Mouse (Mus musculus): Measurements from ENCODE around the gene Hfe. TPM values are rescaled to one million over a fixed set of nuclear protein-coding genes. Genes with fewer than 3 reads are reported as not detected.
"Not testable (repeated sequence)": the region's sequence is repeated elsewhere in the genome, so short reads cannot be mapped to it uniquely, and the experiment has no call there.

Gene Hfe
- total RNA-seq, 1 experiment from 2014 or later = 3.1 TPM

- ATAC-seq (replicated peaks in 1 of 2; ENCODE audit: insufficient read depth in 1 of 2, low FRiP score in 2 of 2, low TSS enrichment in 1 of 2, low read depth in 1 of 2, poor library complexity in 2 of 2, severe bottlenecking in 2 of 2) = peak; percentile 91 to 92
These were observed 12.4 kb downstream of the Hfe start, which contains the start of gene Hist1h4c for GRCm38 (mm10) chr13:23698300-23698693. Gene Hist1h4c, minus strand, starts transcription at chr13:23698454.

DNA sequence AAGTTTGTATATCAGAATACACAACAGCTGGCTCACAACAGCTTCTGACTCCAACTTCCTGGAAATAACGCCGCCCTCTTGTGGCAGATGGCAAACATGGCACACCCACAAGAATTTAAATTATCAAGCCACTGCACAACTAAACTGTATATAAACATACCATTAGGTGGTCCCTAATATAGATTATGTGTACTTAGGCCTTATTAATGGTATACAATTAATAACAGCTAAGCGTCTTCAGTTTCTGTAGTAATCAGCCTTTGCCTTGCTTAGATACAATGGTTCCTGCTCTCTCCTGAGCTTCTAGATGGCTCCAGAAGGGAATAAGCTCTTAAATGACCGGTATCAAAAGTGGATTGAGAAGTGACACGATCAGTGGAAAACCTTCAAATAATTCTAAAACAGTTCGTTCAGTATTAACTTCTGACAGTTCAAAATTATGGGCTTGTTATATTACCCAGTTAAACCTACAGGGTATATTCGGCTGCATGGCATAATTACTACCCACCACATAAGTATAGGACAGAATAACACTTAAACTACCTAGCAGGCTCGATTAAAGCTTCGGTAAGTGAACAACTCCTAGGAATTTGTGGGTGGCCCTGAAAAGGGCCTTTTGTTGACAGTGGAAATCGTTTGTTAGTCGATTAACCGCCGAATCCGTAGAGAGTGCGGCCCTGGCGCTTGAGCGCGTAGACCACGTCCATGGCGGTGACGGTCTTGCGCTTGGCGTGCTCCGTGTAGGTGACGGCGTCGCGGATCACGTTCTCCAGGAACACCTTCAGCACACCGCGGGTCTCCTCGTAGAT lies 13.0 kb downstream of the Hfe start:
- peak; percentile 34 to 40; a peak in 2 of 4 replicates for ATAC-seq (replicated peaks in 1 of 2; ENCODE audit: insufficient read depth in 1 of 2, low FRiP score in 2 of 2, low TSS enrichment in 1 of 2, low read depth in 1 of 2, poor library complexity in 2 of 2, severe bottlenecking in 2 of 2)

- no peak for ATAC-seq (replicated peaks in 1 of 2; ENCODE audit: insufficient read depth in 1 of 2, low FRiP score in 2 of 2, low TSS enrichment in 1 of 2, low read depth in 1 of 2, poor library complexity in 2 of 2, severe bottlenecking in 2 of 2)
These were observed 14.6 kb downstream of the Hfe start for GRCm38 (mm10) chr13:23696061-23696474.

- ATAC-seq (replicated peaks in 1 of 2; ENCODE audit: insufficient read depth in 1 of 2, low FRiP score in 2 of 2, low TSS enrichment in 1 of 2, low read depth in 1 of 2, poor library complexity in 2 of 2, severe bottlenecking in 2 of 2) = no peak
These were observed 15.1 kb downstream of the Hfe start, which contains the start of gene Hist1h1t for GRCm38 (mm10) chr13:23695514-23695913. Gene Hist1h1t, plus strand, starts transcription at chr13:23695814.

DNA sequence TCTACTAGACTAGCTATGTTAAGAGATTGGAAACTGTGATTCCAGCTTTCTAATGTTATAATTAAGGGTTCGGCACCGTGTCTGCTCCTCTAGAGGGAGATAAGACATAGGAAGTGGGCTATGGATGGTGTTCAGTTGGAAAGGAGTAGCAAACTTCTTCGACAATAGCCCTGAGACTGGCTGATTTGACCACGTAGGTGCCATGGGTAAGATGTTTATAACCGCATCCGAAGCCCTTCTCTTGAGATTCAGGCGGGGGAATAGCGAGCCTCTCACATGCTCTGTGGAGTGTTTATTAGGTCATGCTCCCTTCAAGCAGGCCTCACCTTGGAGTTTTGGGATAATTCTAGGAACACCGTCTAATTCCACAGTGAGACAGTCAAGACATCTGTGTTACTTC lies 15.7 kb downstream of the Hfe start:
- ATAC-seq (replicated peaks in 1 of 2; ENCODE audit: insufficient read depth in 1 of 2, low FRiP score in 2 of 2, low TSS enrichment in 1 of 2, low read depth in 1 of 2, poor library complexity in 2 of 2, severe bottlenecking in 2 of 2) = no peak

DNA sequence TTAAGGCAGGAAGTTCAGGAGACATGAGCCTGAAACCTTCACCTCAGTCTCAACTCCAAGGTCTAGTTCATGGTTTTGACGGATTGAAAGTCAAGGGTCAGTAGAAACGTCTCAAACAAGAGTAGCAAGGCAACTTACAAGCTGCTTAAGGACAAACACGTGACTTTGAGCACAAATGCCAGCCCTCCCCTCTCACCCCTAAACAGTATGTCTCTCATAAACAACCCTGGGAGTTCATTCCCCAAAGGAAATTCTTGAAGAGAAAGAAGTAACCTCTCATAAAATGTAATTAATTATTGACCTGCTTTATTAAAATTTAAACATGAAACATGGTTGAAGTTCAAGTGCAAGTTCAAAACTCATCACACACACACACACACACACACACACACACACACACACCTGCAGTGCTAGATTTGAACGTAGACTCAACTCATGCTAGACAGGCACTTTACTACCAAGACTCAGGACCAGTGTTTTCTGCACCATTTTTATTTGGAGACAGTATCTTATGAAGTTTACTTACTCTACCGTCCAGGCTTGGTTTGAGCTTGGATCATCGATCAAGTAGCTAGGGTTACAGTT lies 16.7 kb downstream of the Hfe start:
- ATAC-seq (replicated peaks in 1 of 2; ENCODE audit: insufficient read depth in 1 of 2, low FRiP score in 2 of 2, low TSS enrichment in 1 of 2, low read depth in 1 of 2, poor library complexity in 2 of 2, severe bottlenecking in 2 of 2) = no peak

GRCm38 (mm10) chr13:23689459-23689858 lies 21.2 kb downstream of the Hfe start:
- no peak for ATAC-seq (replicated peaks in 1 of 2; ENCODE audit: insufficient read depth in 1 of 2, low FRiP score in 2 of 2, low TSS enrichment in 1 of 2, low read depth in 1 of 2, poor library complexity in 2 of 2, severe bottlenecking in 2 of 2)

DNA sequence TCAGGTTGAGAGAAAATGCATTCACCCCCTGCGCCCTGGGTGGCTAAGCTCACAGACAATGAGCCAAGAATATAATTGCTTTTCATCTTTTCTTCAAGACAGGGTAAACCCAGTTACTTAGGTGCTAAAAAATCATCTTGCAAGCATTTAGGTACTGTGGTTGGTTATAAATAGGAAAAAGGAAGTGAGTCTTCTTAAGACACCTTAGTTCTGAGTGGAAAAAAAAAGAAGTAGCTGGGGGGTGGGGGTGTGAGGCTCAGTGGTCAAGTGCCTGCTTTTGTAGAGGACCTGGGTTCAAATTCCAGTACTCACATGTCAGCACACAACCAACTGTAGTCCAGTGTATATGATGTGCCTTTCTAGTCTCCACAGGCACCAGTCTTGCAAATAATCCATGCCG lies 21.7 kb downstream of the Hfe start:
- ATAC-seq (replicated peaks in 1 of 2; ENCODE audit: insufficient read depth in 1 of 2, low FRiP score in 2 of 2, low TSS enrichment in 1 of 2, low read depth in 1 of 2, poor library complexity in 2 of 2, severe bottlenecking in 2 of 2) = no peak

DNA sequence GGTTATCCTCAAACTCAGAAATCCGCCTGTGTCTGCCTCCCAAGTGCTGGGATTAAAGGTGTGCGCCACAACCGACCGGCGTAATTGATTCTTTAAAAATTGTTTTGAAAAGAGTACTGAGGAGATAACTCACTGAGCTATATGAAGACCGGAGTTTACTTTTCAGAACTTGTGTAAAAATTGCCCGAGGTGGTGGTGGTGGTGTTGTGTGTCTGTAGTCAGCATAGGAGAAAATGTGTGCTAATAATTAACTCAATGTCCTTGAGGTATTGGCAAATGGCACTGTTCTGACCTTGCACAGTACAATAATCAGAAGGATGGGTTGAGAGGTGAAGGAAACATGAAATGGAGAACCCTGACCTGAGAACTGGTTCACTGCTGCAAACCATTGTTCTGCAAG lies 22.7 kb downstream of the Hfe start:
- ATAC-seq (replicated peaks in 1 of 2; ENCODE audit: insufficient read depth in 1 of 2, low FRiP score in 2 of 2, low TSS enrichment in 1 of 2, low read depth in 1 of 2, poor library complexity in 2 of 2, severe bottlenecking in 2 of 2) = no peak

DNA sequence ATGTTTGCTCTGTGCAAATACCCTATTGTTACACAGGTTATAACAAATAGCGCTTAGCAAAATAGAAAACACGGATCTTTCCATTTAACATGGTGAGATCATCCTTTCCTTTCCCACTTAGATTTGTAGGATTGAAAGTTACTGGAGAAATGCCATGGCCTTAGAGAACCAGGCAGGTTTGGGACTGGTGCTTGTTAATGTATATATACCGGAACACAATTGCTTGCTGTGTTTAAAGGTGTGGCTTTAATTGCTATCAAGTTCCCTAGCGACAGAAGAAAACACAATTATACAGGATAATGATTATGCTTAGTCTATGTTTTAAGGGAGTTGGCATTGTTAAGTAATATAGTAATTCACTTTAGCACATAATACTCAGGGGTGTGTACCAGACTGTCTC lies 23.5 kb downstream of the Hfe start:
- ATAC-seq (replicated peaks in 1 of 2; ENCODE audit: insufficient read depth in 1 of 2, low FRiP score in 2 of 2, low TSS enrichment in 1 of 2, low read depth in 1 of 2, poor library complexity in 2 of 2, severe bottlenecking in 2 of 2) = no peak

DNA sequence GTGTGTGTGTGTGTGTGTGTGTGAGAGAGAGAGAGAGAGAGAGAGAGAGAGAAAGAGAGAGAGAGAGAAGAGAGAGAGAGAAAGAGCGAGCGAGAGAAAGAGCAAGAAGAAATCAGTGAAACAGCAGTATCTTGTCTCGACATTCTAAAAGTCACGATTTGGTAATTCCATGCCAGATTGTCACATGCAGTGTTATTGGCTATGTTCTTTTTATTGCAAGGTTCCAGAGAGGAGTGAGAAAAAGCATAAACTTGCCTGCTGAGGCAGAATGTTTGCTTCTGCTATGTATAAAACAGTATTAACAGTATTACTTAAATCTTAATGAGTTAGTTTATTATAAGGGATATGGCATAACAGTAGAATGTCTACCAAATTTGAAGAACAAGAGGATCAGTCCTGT lies 24.7 kb downstream of the Hfe start:
- no peak for ATAC-seq (replicated peaks in 1 of 2; ENCODE audit: insufficient read depth in 1 of 2, low FRiP score in 2 of 2, low TSS enrichment in 1 of 2, low read depth in 1 of 2, poor library complexity in 2 of 2, severe bottlenecking in 2 of 2)

GRCm38 (mm10) chr13:23685121-23685861 lies 25.4 kb downstream of the Hfe start:
- ATAC-seq (replicated peaks in 1 of 2; ENCODE audit: insufficient read depth in 1 of 2, low FRiP score in 2 of 2, low TSS enrichment in 1 of 2, low read depth in 1 of 2, poor library complexity in 2 of 2, severe bottlenecking in 2 of 2) = 0 out of 4 replicates have a peak, but pooled peaks of 1 of the 2 experiments have one; percentile 3

DNA sequence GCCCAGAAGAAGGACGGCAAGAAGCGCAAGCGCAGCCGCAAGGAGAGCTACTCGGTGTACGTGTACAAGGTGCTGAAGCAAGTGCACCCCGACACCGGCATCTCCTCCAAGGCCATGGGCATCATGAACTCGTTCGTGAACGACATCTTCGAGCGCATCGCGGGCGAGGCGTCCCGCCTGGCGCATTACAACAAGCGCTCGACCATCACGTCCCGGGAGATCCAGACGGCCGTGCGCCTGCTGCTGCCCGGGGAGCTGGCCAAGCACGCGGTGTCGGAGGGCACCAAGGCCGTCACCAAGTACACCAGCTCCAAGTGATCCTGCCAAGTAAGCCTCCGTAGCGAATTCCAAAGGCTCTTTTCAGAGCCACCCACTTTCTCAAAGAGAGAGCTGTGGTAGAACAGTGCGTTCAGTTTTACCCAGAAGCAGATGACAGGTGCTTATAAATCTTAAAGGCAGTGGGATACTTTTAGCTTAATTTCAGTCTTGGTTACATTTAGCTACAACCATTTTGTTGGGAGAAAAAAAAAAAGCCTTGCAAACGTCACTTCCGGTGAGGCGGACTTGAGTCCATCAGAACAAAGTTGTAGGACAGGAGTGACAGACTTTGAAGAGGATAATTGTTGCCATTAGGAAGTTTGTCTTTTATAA lies 26.2 kb downstream of the Hfe start:
- peak; percentile 34 to 47; a peak in 3 of 4 replicates for ATAC-seq (replicated peaks in 1 of 2; ENCODE audit: insufficient read depth in 1 of 2, low FRiP score in 2 of 2, low TSS enrichment in 1 of 2, low read depth in 1 of 2, poor library complexity in 2 of 2, severe bottlenecking in 2 of 2)

GRCm38 (mm10) chr13:23683755-23684281 lies 26.8 kb downstream of the Hfe start, which contains the start of the genes Hist1h2ac and Hist1h2bc:
Gene Hist1h2ac, minus strand, starts transcription at chr13:23683948.
Gene Hist1h2bc, plus strand, starts transcription at chr13:23684199.
- ATAC-seq (replicated peaks in 1 of 2; ENCODE audit: insufficient read depth in 1 of 2, low FRiP score in 2 of 2, low TSS enrichment in 1 of 2, low read depth in 1 of 2, poor library complexity in 2 of 2, severe bottlenecking in 2 of 2) = peak; percentile 91 to 95

DNA sequence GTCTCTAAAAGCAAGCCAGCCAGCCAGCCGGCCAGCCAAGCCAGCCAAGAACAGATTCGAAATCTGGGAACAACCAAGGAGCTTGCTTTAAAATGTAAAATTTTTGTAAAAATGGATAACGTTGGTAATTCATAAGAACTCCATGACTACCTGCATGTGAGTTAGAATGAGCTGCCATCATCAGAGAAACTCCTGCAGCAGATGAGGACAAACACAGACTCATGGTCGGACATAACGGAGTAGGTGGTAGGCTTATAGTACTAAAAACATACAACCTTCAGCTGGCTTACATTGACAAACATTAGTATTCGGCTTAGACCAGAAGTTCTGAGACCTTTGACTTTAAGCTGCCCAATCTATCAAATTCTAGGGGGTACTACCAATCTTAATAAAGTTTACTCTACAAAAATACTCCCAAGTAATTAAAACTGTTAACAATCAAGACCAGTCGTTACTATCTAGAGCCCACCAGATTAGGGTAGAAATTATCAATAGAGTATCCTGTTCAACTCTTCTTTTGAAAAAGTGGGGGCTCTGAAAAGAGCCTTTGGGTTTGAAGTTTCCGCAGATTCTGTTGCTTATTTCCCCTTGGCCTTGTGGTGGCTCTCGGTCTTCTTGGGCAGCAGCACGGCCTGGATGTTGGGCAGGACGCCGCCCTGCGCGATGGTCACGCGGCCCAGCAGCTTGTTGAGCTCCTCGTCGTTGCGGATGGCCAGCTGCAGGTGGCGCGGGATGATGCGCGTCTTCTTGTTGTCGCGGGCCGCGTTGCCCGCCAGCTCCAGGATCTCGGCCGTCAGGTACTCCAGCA lies 27.5 kb downstream of the Hfe start:
- ATAC-seq (replicated peaks in 1 of 2; ENCODE audit: insufficient read depth in 1 of 2, low FRiP score in 2 of 2, low TSS enrichment in 1 of 2, low read depth in 1 of 2, poor library complexity in 2 of 2, severe bottlenecking in 2 of 2) = not testable (repeated sequence)

- no peak for ATAC-seq (replicated peaks in 1 of 2; ENCODE audit: insufficient read depth in 1 of 2, low FRiP score in 2 of 2, low TSS enrichment in 1 of 2, low read depth in 1 of 2, poor library complexity in 2 of 2, severe bottlenecking in 2 of 2)
These were observed 28.1 kb downstream of the Hfe start for GRCm38 (mm10) chr13:23682623-23682946.
